Mouse (Mus musculus) liver, embryonic 14.5 days (tissue): ENCODE measurements around the gene Abcb10.
"Not testable (repeated sequence)": the region's sequence is repeated elsewhere in the genome, so short reads cannot be mapped to it uniquely, and the experiment has no call there.

Experiments
- CTCF ChIP-seq: IDR thresholded peaks from 2 replicates; pipeline ENCODE4 v1.5.1; 2016; ENCODE audit warnings: antibody characterized with exemption, low read depth, control low read depth
- EP300 ChIP-seq: IDR thresholded peaks from 2 replicates; pipeline ENCODE4 v1.6.1; 2016; ENCODE audit warnings: antibody characterized with exemption, low read depth

- not testable (repeated sequence) for TF ChIP-seq CTCF, EP300
These were observed 31.4 kb upstream of the Abcb10 start for GRCm38 (mm10) chr8:124014299-124014698.
